Mouse (Mus musculus) G1E (cell line): ENCODE results near the gene Ikzf2.

Source experiments
- CTCF ChIP-seq: IDR thresholded peaks from 2 replicates; pipeline ENCODE4 v1.5.1; 2012; ENCODE audit warnings: low read depth, low read length, inconsistent platforms, mixed read lengths
- GATA1 ChIP-seq: IDR thresholded peaks from 2 replicates; pipeline ENCODE4 v1.6.1; 2012; ENCODE audit warnings: borderline replicate concordance, low read length, inconsistent platforms, mixed read lengths
- POLR2AphosphoS5 ChIP-seq: IDR thresholded peaks from 2 replicates; pipeline ENCODE4 v1.6.1; 2012; ENCODE audit warnings: low read depth, low read length, inconsistent platforms; ENCODE audit not compliant: insufficient replicate concordance
- TAL1 ChIP-seq: conservative IDR thresholded peaks from 2 replicates; pipeline ENCODE4 v1.6.1; 2012; ENCODE audit warnings: low read depth, low read length, inconsistent platforms, mixed read lengths

DNA sequence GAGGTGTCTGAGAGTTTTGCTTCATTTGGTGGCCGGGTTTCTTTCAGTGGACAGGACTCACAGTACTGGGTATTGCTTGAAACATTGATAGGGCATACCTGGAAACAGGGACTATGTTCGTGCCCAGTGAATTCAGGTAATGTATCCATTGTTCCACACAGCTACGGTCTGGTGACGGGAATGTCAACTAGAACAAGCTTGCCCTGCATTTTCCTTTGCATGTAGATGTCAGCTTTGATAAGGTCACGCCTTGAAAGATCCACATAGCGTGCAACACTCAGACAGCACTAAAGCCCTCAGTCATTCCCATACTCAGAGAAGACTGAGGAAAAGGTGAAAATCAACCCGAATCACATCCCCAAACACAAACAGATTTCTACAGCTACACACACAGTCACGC is 48.7 kb downstream of the Ikzf2 start:
- TF ChIP-seq CTCF (no peak), GATA1 (no peak), POLR2AphosphoS5 (no peak), TAL1 (no peak)
